Mouse (Mus musculus) heart, postnatal 25 days (tissue): ENCODE measurements around the gene Rab6b. TPM values are rescaled to one million over a fixed set of nuclear protein-coding genes. Genes with fewer than 3 reads are reported as not detected.
A peak's percentile ranks its signal among the peaks of the same experiment; 100 is the strongest.

Source experiments
- DNase-seq: peaks from one replicate; pipeline ENCODE4 v3.0.0; 2022; ENCODE audit warnings: low spot score
- intact Hi-C: fragments of 180-260 bp; cut with DNase I; formaldehyde crosslinking; loops from one replicate; pipeline ENCODE4 v1.15.1; 2025
- total RNA-seq, 2 experiments: library from RNA; stranded (reverse); gene quantifications; 2 replicates each; pipeline ENCODE4 v1.2.3; 2021

The Rab6b gene
- total RNA-seq, 2 experiments from 2014 or later, result 2.1 to 3.0 TPM

DNA sequence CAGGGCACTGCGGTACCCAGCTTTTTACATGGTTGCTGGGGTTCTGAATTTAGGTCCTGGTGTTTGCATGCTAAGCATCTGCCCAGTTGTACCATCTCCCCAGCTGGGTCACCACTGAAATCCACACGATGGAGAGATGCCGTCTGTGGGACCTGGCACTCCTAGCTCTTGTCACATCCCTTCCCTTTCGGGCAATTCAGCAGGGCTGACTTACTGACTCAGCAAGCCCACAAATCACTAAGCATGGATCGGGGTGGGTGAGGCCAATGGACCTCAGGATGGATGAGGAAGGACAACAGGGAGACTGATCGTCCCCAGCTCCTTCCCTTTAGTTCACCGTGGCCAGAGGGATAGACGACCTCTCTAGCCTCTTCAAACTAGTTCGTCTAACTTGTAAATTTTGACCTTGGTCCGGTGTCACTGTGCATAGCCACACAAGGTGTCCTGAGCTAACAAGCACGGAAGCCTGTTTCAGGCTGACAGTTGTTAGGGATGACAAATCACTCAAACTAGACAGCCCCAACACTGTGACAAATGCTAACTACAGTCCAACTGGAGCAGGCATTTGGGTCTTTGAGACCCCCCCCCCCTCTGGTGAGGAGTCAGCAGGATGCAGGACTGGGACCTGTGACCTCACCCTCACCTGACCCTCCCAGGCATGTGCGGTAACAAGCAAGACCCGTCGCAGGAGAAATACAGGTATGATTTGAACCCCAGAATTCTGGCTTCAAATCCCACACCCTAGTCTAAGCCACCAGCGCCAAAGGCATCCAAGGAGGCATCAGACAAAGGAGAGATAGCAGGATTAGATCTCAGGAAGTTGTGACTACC, 117.7 kb downstream of the Rab6b start:
- no peak for DNase-seq
- intact Hi-C loops, result loop anchor here (5.0 kb wide), 1 partner anchor 73 kb away; no protein-coding TSS in a partner anchor

DNA sequence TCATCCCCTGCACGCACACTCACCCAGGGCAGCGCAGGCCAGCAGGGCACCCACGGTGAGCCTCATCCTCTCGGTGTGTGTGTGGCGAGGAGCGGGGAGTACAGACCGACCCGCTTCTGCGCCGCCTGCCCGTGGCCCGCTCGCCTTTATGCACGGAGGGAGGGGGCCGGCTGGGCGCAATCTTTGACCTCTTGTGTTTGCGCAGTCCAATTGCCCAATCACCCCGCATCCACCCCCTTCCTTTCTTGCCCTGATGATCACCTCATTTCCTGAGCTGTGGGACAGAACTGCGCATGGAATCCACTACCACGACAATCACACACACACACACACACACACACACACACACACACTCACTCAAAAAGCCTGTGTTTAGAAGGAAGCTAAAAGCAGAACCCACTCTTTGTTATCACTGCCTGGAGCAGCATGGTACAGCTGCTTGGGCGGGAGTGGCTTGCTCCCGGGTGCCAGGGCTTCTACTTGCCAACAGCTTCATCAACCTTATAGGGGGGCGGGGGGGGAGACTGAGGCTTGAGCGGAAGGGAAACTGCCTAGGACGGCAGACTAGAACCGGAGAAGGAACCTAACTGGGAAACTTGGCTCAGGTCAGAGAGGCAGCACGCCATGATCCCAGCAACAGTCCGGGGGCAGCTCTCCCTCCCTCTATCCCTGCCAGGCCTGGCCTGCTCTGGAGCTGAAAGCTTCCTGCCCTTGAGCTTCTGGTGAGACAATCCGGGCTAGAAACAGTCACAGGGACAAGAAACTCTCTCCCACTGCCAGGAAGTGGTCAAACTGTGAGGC, 118.8 kb downstream of the Rab6b start, which contains the start of the genes Gm20425 and Trf:
TSS of gene Gm20425 (minus strand) at position 157 of the 801 bp plus-strand sequence.
TSS of gene Trf (minus strand) at position 294 of the 801 bp plus-strand sequence.
- peak; percentile 52 for DNase-seq
- intact Hi-C loops, result no loop called here

GRCm38 (mm10) chr9:103232232-103233005, 120.8 kb downstream of the Rab6b start:
- intact Hi-C loops, result no loop called here
- DNase-seq, result no peak

GRCm38 (mm10) chr9:103233006-103233395, 121.4 kb downstream of the Rab6b start:
- intact Hi-C loops, result no loop called here

DNA sequence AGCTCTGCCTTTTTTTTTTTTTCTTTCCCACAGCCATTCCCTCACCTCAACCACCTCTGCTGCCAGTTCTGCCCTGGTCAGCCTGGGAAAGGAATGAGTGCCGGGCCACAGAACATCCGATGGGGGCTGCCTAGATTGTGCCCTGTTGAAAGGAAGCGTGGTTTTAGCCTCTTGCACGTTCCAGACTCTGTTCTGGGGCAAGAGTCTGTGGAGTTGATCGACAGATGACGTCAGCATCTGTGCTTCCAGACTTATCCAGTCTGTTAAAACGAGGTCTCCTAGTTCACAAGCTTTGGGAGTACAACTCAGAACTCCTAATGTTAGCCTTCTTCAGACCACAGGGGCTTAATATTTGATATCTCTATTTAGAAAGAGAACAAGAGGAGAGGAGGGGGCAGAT, 122.5 kb downstream of the Rab6b start:
- intact Hi-C loops, result no loop called here
- no peak for DNase-seq

More at GRCm38 (mm10) chr9:103233006-103233395, 121.4 kb downstream of the Rab6b start:
- no peak for DNase-seq

- DNase-seq, result no peak
Measured at GRCm38 (mm10) chr9:103234565-103235165, 123.1 kb downstream of the Rab6b start.

More at GRCm38 (mm10) chr9:103234565-103235165, 123.1 kb downstream of the Rab6b start:
- intact Hi-C loops, result no loop called here

Other genes with a start within 250 kb of the Rab6b start
- 1 to 10 TPM; 4.8 to 5.6 TPM for gene Slco2a1, start 123.1 kb upstream of the Rab6b start, total RNA-seq
- 10 to 100 TPM; 18.0 to 19.4 TPM for gene Srprb, start 90.3 kb downstream of the Rab6b start, total RNA-seq
- gene Gm20425, start 118.5 kb downstream of the Rab6b start, total RNA-seq, result 1 to 10 TPM; 6.7 to 8.0 TPM
- 10 to 100 TPM; 39.7 to 47.5 TPM for gene Trf, start 118.7 kb downstream of the Rab6b start, total RNA-seq
- gene 1300017J02Rik, start 193.3 kb downstream of the Rab6b start, total RNA-seq, result under 1 TPM in 1 of 2 experiments, not detected in 1; 0.14 TPM
- gene Topbp1, start 193.4 kb downstream of the Rab6b start, total RNA-seq, result 10 to 100 TPM in 1 of 2 experiments, 1 to 10 TPM in 1; 9.8 to 12.2 TPM